Mouse (Mus musculus) spleen, postnatal 36 days (tissue): Measurements from ENCODE around the gene Pcbp2.

Source experiments
- DNase-seq, 2 experiments: peaks; one replicate each; pipeline ENCODE4 v3.0.0; 2022; ENCODE audit warnings: low spot score in 2 of 2, mixed read lengths in 1 of 2

Pcbp2 gene

GRCm38 (mm10) chr15:102470183-102470604 is at the start of gene Pcbp2:
TSS of gene Pcbp2 (plus strand) at chr15:102470539.
- peak; percentile 97 to 98 for DNase-seq

- DNase-seq: no peak
These were observed 49.4 kb upstream of the Pcbp2 start for GRCm38 (mm10) chr15:102420986-102421385.

GRCm38 (mm10) chr15:102421437-102421836 is 48.9 kb upstream of the Pcbp2 start:
- peak; percentile 22 to 37 for DNase-seq

GRCm38 (mm10) chr15:102423602-102424240 is 46.6 kb upstream of the Pcbp2 start:
- no peak for DNase-seq

- no peak for DNase-seq
These were observed 45.7 kb upstream of the Pcbp2 start for GRCm38 (mm10) chr15:102424657-102425056.

- DNase-seq: no peak
These were observed 43.4 kb upstream of the Pcbp2 start for GRCm38 (mm10) chr15:102426963-102427362.

GRCm38 (mm10) chr15:102432046-102432445 is 38.3 kb upstream of the Pcbp2 start:
- DNase-seq: no peak

GRCm38 (mm10) chr15:102433173-102433572 is 37.2 kb upstream of the Pcbp2 start:
- DNase-seq: no peak

GRCm38 (mm10) chr15:102442490-102442889 is 27.8 kb upstream of the Pcbp2 start:
- DNase-seq: peak; percentile 60 to 70

GRCm38 (mm10) chr15:102445146-102445545 is 25.2 kb upstream of the Pcbp2 start, which contains the start of gene Amhr2:
TSS of gene Amhr2 (plus strand) at chr15:102445367.
- DNase-seq: no peak

GRCm38 (mm10) chr15:102446448-102446847 is 23.9 kb upstream of the Pcbp2 start:
- no peak for DNase-seq

GRCm38 (mm10) chr15:102449366-102449765 is 21.0 kb upstream of the Pcbp2 start:
- DNase-seq: no peak

GRCm38 (mm10) chr15:102450928-102451327 is 19.4 kb upstream of the Pcbp2 start:
- no peak for DNase-seq

- DNase-seq: no peak
These were observed 18.5 kb upstream of the Pcbp2 start for GRCm38 (mm10) chr15:102451666-102452430.

- no peak for DNase-seq
These were observed 14.3 kb upstream of the Pcbp2 start for GRCm38 (mm10) chr15:102455993-102456392.

GRCm38 (mm10) chr15:102458050-102458736 is 12.1 kb upstream of the Pcbp2 start:
- peak in 1 of 2 experiments; percentile 31 for DNase-seq

- DNase-seq: peak; percentile 95 to 97
These were observed 11.4 kb upstream of the Pcbp2 start, which contains the start of gene Prr13 for GRCm38 (mm10) chr15:102458904-102459317. TSS of gene Prr13 (plus strand) at chr15:102459028.

- DNase-seq: peak in 1 of 2 experiments; percentile 27
These were observed 11.0 kb upstream of the Pcbp2 start for GRCm38 (mm10) chr15:102459381-102459780.

GRCm38 (mm10) chr15:102459847-102460246 is 10.5 kb upstream of the Pcbp2 start:
- peak in 1 of 2 experiments; percentile 26 for DNase-seq

GRCm38 (mm10) chr15:102460409-102460808 is 9.9 kb upstream of the Pcbp2 start:
- peak in 1 of 2 experiments; percentile 22 for DNase-seq

- peak in 1 of 2 experiments; percentile 28 for DNase-seq
These were observed 9.4 kb upstream of the Pcbp2 start for GRCm38 (mm10) chr15:102460971-102461370.

GRCm38 (mm10) chr15:102461430-102462075 is 8.8 kb upstream of the Pcbp2 start:
- no peak for DNase-seq
